Mouse (Mus musculus) T-helper 1 cell (primary cell): ENCODE data around the gene Slc2a1.

Experiments used
- in situ Hi-C: fragments of 300-600 bp; cut with MboI, MseI; formaldehyde crosslinking; loops from one replicate; pipeline ENCODE4 v1.15.1; 2025; ENCODE audit warnings: high pct_unique_total_duplicates

Gene Slc2a1

DNA sequence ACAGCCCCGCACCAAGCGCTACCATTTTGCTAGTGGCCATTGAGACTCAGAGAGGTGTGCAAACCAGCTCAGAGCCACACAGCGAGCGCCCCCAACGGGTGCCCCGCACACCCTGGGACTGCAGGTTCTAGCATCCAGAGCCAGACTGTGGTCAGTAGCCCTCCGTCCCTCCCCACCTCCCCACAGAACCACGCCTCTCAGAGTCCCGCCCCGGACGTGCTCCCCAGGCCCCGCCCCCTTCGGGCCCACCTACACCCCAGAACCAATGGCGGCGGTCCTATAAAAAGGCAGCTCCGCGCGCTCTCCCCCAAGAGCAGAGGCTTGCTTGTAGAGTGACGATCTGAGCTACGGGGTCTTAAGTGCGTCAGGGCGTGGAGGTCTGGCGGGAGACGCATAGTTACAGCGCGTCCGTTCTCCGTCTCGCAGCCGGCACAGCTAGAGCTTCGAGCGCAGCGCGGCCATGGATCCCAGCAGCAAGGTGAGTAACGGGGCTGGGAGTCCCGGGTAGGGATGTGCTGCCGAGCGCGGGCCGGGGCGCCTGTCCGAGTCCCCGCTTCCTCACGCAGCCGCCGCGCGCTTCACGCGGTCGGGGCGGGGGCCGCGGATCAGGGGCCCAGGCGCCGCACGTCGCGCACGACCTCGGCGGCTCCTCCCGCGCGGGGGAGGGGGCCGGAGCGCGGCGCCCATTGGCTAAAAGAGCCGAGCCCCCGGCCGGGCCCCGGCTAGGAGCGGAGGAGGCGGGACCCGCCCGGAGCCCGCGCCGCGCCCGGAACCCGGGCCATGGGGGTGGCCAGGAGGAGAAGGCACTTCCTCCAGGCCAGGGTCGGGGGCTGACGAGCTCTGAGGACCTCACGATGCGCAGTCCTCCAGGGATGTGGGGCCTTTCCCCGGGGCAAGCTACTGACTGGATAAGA lies at the start of gene Slc2a1:
TSS of gene Slc2a1 (plus strand) at position 217 of the 914 bp plus-strand sequence.
- in situ Hi-C loops, result loop anchor here (5.0 kb wide), 1 partner anchor 64 kb away; the partner anchor contains the start of gene Zfp691

DNA sequence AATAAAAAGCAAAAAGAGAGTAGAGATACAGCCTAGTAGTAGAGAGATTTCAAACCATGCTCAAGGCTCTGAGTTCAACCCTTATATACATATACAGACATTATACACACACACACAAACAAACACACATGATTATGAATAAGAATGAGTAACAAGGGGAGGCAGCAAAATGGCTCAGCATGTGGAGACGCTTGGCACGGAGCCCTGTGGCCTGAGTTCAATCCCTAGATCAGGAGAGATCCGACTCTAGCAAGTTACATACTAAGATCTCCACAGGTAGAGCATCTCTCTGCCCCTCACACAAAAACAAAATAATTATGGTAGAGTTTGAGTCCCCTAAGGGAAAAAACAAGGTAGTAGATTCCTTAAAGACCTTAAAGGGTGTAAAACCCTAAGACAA lies 41.7 kb upstream of the Slc2a1 start:
- in situ Hi-C loops, result loop anchor here (10.0 kb wide), 1 partner anchor 1022 kb away; no protein-coding TSS in a partner anchor

DNA sequence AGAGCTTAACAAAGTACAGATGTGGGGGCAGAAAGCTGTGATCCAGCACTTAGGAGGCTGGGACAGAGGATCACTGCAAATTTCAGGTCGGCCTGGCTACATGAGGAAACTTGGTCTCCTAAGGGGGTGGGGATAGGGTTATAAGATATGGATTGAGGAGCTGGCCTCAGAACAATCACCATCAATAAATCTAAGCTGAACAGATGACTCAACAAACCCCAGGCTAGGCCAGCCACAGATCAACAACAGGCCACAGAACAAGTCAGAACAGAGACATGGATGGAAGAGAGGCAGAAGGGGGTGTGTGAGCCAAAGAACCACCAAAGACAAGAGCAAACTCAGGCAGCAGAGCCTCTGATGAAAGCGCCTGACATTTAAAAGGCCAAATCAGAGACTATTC lies 41.3 kb upstream of the Slc2a1 start:
- in situ Hi-C loops, result loop anchor here (10.0 kb wide), 1 partner anchor 1022 kb away; no protein-coding TSS in a partner anchor

- in situ Hi-C loops, result loop anchor here (10.0 kb wide), 1 partner anchor 1024 kb away; no protein-coding TSS in a partner anchor
Observed at GRCm38 (mm10) chr4:119068918-119069317, 39.6 kb upstream of the Slc2a1 start.

DNA sequence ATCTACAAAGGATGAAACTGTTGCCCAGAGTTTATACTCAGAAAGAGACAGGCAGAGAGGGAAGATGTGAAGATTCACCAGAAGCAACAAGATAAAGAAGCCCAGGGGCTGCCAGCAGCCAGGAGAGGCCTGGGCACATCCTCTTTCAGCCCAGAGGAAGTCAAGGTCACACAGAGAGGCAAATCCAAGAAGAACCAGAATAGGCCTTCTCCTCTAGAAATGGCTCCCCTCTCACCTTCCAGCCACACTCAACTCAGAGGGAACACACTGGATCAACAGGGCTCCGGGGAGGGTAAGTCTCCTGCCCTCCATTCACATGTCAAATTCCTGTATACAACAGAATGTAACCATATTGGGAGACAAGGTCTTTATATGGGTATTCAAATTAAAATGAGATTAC lies 38.3 kb upstream of the Slc2a1 start:
- in situ Hi-C loops, result no loop called here

GRCm38 (mm10) chr4:119070959-119071647 lies 37.4 kb upstream of the Slc2a1 start:
- in situ Hi-C loops, result no loop called here

DNA sequence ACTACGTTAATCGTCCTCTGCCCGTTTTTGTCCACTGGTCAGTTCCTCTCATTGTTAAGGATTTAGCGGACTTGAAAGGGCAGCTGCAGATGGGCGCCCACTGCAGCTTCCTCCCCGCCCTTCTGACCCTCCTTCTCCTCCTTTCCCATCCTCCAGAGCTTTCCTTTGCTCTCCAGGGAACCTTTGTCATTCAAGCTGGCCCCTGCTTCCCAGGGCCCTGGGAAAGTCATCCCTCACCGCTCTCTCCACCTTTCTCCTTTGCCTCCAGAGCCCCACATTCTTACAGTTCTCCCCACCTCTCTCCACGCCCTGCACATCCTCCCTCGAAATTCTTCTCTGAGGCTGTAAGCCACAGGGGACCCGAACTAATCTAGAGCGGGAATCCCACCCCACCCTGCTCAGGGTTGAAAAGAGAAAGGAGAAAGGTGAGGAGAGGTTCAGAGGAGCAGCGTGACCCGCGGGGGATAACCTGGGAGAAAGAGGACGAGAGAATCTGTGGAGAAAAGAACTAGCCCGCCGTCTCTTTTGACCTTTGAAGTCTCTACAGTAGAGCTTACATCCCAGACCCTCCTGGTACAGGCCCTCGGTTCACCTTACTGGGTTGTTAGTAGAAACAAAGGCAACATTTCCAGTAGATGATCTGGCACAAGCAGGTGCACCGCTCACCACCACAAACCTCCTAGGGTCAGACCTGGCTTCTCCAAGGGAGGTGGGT lies 36.7 kb upstream of the Slc2a1 start:
- in situ Hi-C loops, result no loop called here

DNA sequence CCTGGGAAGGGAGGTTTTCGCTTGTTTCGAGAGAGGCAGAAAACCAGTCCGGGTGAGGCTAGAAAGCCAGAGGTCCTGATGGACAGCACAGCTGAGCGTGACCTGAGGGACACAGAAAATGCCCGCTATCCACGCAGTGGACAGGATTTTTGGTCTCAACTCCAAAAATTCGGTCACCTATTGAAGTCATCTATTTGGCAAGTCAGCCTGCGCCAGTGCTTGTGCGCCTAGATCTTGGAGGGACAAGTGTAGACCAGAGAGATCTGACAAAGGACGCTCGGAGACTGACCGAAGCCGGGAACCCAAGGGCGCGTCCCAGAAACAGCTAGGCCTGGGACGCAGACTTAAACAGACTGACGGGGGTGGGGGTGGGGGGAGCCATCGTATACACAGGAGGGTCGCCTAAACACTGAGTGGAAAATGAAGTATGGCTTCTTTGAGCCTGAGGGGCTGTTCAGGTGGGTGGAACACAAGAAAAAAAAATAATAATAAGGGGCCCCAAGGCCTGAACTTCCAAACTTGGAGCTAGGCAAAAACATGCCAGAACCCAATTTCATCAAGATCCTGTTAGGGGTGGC lies 36.1 kb upstream of the Slc2a1 start:
- in situ Hi-C loops, result no loop called here

DNA sequence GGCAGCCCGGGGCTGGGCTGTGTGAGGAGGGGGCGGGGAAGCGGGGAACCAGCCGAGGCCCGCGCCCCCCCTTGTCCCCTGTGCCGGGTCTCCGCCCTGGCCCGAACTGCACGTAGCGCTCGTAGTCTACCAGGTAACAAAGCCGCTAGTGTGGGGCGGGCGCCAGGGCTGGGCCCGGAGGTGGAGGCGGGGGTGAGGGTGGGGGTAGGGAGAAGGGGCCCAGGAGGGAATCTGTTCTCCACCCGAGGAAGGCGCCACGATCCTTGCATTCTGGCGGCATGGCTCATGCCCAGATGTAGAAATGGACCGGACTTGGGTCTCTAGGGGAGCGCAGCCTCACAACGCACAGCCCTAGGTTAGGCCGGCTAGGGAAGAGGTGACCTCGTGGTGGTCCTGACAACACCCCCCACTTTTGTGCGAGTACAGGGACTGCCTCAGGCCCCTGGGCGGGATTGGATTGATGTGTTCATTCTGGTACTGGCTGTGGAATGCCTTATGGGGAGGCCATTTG lies 35.5 kb upstream of the Slc2a1 start:
- in situ Hi-C loops, result no loop called here

DNA sequence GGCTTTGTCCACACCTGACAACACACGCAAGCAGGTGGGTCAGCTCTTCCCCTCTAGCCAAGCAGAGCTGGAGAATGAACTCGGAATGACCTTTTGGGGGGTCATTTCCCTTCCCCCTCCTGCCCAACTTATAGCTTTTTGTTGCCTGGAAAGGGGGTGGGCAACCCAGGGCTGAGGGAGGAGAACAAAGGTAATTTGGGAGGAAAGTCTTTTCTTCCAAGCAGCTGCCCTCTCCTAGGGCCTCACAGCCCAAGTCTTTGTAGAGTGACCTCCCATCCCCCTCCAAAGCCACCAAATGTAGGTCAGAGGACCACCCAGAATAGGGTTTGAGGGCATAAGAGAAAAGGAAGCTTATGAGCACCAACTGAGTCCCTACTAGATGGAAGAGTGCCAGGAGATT lies 34.9 kb upstream of the Slc2a1 start:
- in situ Hi-C loops, result no loop called here

DNA sequence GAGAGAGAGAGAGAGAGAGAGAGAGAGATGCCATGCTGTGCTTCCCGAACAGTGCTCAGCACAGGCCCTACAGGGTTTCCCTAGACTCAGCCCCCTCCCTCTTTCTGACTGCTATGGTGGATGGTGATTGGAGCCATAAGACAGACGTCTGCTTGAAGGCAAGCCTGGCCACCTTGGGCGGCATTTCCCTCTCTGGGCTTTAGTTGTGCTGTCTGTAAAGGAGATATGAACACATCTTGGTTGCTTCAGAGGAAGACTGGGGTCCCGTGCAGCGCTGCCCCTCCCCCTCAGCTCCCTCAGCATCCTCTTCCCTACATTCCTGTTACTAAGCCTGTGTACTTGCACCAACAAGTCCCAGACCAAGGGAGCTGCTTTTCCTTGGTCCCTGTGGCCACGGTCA lies 33.9 kb upstream of the Slc2a1 start:
- in situ Hi-C loops, result no loop called here

DNA sequence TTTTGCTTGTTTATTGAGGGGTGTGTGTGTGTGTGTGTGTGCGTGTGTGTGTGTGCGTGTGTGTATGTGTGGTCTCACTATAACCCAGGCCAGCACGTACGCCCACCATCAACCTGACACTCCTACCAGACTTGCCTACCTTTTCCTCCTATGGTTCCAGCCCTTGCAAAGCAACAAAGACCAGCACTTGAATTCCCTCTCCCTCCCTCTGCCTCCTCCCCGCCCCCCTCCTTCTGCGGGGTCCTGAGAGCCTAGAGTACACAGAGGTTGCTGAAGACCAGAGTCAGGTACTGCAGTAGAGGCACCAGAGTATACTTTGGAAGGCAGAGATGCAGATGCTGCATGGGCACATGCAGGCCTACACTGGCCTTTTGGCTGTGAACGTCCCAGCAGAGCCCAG lies 33.2 kb upstream of the Slc2a1 start:
- in situ Hi-C loops, result no loop called here

GRCm38 (mm10) chr4:119076336-119076735 lies 32.2 kb upstream of the Slc2a1 start:
- in situ Hi-C loops, result no loop called here

DNA sequence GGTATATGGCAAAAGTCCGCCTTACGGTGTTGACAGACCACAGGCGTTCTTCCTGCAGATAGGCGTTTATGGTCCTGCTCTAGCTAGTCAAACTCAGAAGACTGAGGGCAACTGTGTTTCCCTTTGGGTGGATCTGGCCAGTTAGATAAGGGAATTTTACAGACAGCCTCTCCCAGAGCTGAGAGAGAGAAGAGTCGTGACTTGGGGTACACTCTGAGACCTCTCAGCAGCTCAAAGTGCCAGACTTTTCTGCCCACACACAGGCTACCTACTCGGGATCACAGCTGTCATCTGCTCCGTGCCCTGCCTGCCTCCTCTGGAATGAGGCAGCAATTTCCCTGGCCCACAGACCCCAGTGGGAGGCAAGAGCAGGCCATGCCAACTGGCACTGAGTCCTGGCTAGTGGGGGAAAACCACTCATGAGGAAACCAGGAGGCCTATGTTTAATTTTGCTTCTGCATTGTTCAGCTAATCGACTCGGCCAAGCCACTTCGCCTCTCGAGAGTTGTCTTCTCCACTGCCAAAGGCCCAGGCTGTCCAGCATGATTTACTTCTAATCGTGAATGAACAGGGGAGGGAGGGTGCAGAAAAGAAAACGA lies 31.3 kb upstream of the Slc2a1 start:
- in situ Hi-C loops, result no loop called here

GRCm38 (mm10) chr4:119079928-119080327 lies 28.6 kb upstream of the Slc2a1 start:
- in situ Hi-C loops, result no loop called here

DNA sequence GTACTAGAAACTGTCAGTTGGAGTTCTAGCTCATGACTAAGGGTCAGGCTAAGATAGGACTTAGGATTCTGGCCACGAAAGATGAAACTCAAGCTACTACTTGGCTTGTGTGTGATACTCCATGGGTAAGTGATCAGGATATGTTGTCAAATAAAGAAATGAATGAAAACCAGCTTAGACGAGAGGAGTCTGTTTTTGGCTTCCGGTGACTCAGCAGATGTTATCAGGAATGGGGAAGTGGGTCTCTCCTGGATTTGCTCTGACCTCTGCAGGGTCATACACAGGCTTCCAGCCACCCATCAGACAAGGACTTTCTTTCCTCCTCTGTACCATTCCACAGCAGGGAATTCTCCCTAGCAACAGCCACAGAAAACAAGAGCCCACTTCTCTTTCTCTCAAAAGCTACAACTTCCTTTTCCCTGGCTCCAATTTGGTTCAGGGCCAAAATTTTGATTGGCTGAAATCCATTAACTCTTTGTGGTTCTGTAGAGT lies 25.7 kb upstream of the Slc2a1 start:
- in situ Hi-C loops, result no loop called here

DNA sequence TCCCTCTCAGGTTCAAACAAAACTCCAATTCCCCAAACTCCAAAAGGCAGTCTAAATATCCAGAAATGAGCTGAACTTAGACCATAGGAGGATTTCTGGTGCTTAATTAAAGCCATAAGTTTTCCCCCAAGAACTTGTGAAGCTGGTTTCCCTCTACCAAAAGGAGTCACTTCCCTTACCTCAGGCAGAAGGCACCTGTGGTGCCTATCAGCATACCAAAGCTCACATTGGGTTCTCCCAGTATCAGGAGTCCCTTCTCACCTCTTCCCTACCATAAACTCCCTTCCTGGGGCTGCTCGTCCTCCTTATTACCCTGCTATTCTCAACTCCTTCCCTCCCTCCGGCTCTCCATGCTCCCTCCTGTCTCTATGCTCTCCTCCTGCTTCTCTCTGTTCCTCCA lies 20.1 kb upstream of the Slc2a1 start:
- in situ Hi-C loops, result no loop called here

- in situ Hi-C loops, result no loop called here
Observed at GRCm38 (mm10) chr4:119093890-119094289, 14.6 kb upstream of the Slc2a1 start.

- in situ Hi-C loops, result no loop called here
Observed at GRCm38 (mm10) chr4:119094987-119095386, 13.5 kb upstream of the Slc2a1 start.

DNA sequence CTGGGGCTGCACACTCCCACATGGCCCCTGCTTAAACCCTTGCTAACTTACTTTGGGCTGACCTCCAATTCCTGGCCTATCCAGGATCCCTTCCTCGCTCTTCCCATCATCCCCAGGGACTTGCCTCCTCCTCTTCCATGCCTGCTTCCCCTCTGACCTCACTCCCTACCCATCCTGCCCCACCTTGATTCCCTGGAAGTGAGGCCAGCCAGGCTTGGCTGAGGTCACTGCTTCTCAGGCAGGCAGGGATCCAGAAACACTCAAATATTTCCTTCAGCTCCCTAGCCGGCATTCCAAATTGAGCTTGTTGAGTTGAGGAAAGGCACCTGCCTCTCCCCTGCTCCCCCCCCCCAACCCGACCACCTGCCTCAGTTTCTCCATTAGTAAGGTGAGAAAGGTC lies 12.1 kb upstream of the Slc2a1 start:
- in situ Hi-C loops, result no loop called here

DNA sequence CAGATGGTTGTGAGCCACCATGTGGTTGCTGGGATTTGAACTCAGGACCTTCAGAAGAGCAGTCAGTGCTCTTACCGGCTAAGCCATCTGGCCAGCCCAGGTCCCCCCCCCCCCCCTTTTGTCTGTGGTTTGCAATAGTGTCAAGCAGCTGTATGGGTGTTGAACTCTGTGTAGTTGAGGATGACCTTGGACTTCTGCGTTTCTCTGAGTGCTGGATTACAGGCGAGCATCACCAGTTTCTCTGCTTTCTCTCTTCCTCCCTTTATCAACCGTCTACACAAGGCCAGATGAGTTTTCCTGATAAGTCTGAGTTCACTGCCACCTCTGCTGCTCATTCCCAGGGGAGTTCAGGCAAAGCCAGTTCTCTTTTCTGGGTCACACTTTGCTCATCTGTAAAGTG lies 11.1 kb upstream of the Slc2a1 start:
- in situ Hi-C loops, result no loop called here
